Mouse (Mus musculus) liver, embryonic 14.5 days (tissue): ENCODE results near the gene Cd300ld3. TPM values are rescaled to one million over a fixed set of nuclear protein-coding genes. Genes with fewer than 3 reads are reported as not detected.
"Not testable (repeated sequence)": the region's sequence is repeated elsewhere in the genome, so short reads cannot be mapped to it uniquely, and the experiment has no call there.

ENCODE experiments used
- ATAC-seq: fragments of 200-750 bp; cut with Nextera tagmentation; 2 replicates; pipeline ENCODE4 v1.8.0; 2017; ENCODE audit warnings: moderate number of reproducible peaks, mild to moderate bottlenecking, moderate library complexity; ENCODE audit not compliant: insufficient read depth
- DNase-seq, 3 experiments: peaks; one replicate each; pipeline ENCODE4 v3.0.0-alpha.2; 2012 to 2013; ENCODE audit warnings: low read depth in 3 of 3, low spot score in 3 of 3
- H3K27ac ChIP-seq: fragments of 300-500 bp; sonication (generic); 2 replicates; pipeline ENCODE4 v1.5.1; 2014; ENCODE audit warnings: moderate library complexity, mild to moderate bottlenecking, control low read depth, inconsistent platforms
- H3K27me3 ChIP-seq: fragments of 300-500 bp; sonication (generic); 2 replicates; pipeline ENCODE4 v1.6.1; 2014; ENCODE audit warnings: mild to moderate bottlenecking, low read length, moderate library complexity; ENCODE audit not compliant: control insufficient read depth, insufficient read depth
- H3K36me3 ChIP-seq: fragments of 300-500 bp; sonication (generic); replicated peaks from 2 replicates; pipeline ENCODE4 v1.6.1; 2014; ENCODE audit warnings: low read depth; ENCODE audit not compliant: control insufficient read depth, insufficient read depth
- H3K4me1 ChIP-seq, 2 experiments: fragments of 200-500 bp in 1 of 2; fragments of 300-500 bp in 1 of 2; sonication (generic) in 1 of 2; replicated peaks; 2 replicates each; pipeline ENCODE4 v1.6.1; 2012 to 2014; ENCODE audit warnings: antibody characterized with exemption in 1 of 2, inconsistent platforms in 1 of 2, low read length in 1 of 2; ENCODE audit not compliant: control insufficient read depth in 2 of 2, insufficient read depth in 2 of 2
- H3K4me2 ChIP-seq: fragments of 300-500 bp; sonication (generic); 2 replicates; pipeline ENCODE4 v1.6.1; 2014; ENCODE audit warnings: low read depth, mild to moderate bottlenecking, control low read depth, moderate library complexity
- H3K4me3 ChIP-seq, 2 experiments: fragments of 200-500 bp in 1 of 2; fragments of 300-500 bp in 1 of 2; sonication (generic) in 1 of 2; 2 replicates each; pipeline ENCODE4 v1.5.1; 2012 to 2014; ENCODE audit warnings: low read depth in 2 of 2, low read length in 2 of 2, mild to moderate bottlenecking in 2 of 2, control low read depth in 1 of 2, inconsistent platforms in 1 of 2, moderate library complexity in 1 of 2; ENCODE audit not compliant: insufficient read depth in 1 of 2
- H3K9ac ChIP-seq: fragments of 300-500 bp; sonication (generic); replicated peaks from 2 replicates; pipeline ENCODE4 v1.6.1; 2014; ENCODE audit warnings: mild to moderate bottlenecking, control low read depth, moderate library complexity
- H3K9me3 ChIP-seq: fragments of 300-500 bp; sonication (generic); 2 replicates; pipeline ENCODE4 v1.6.1; 2016; ENCODE audit warnings: low read length, mixed read lengths; ENCODE audit not compliant: control insufficient read depth
- CTCF ChIP-seq: IDR thresholded peaks from 2 replicates; pipeline ENCODE4 v1.5.1; 2016; ENCODE audit warnings: antibody characterized with exemption, low read depth, control low read depth
- EP300 ChIP-seq: IDR thresholded peaks from 2 replicates; pipeline ENCODE4 v1.6.1; 2016; ENCODE audit warnings: antibody characterized with exemption, low read depth
- WGBS: fragments of 180-500 bp; shearing (Covaris S2); extraction: QIAGEN DNeasy Blood & Tissue Kit; methylation state at CpG from one replicate; pipeline ENCODE4 v1.1.7; 2014; ENCODE audit not compliant: insufficient replicate concordance; 5-methylcytosine and 5-hydroxymethylcytosine counted together
- polyA plus RNA-seq, 2 experiments: library from polyadenylated mRNA; depleted of rRNA in 1 of 2; stranded (reverse) in 1 of 2; unstranded in 1 of 2; fragments of >200 nt; fragmentation: Nextera tagmentation in 1 of 2; extraction: Ambion mirVana in 1 of 2; gene quantifications; 2 replicates each; pipeline versions ENCODE4 v1.2.1 to v1.2.3; 2012 to 2014

Gene Cd300ld3
- polyA plus RNA-seq, 2 experiments: 0.63 TPM; not detected in 1

DNA sequence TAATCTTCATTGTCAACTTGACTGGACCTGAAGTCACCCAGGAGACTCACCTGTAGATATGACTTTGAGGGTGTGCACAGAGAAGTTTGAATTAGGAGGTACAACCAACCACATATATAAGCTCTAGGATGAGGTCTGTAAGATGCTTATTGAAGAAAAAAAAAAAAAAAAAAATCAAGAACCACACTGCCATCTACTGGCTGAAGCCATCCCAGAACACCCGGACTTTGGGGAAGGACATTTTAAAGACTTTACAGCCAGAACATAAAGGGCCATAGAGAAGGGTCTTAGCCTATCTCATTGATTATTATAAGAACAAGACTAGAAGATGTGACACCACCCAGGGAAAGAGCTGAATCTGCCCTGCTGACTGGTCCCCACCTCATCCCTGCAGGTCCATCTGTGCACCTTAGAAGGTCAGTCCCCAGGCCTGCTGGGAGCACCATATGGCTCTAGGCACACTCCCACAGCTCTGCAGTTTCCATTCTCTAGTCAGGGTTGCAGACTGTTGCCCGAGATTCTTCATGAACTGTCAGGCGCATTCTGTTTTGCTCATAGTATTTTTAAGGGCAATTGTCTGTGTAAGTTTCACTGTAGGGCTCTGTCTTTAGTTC is 1.2 kb upstream of the Cd300ld3 start:
- Histone ChIP-seq H3K4me1 (no peaks in the 10 kb centered on the region), H3K36me3 (no peaks in the 10 kb centered on the region), H3K9ac (no peak overlapping the region), H3K4me3 (no peak overlapping the region), H3K9me3 (no peaks in the 10 kb centered on the region), H3K27me3 (no peaks in the 10 kb centered on the region), H3K4me2 (no peak overlapping the region), H3K27ac (no peak overlapping the region)
- no peak for ATAC-seq
- 18% methylated on average over 3 of the region's 3 CpGs for WGBS
- TF ChIP-seq EP300 (no peak), CTCF (peak; percentile 33; the same call in 1 of the 2 replicates)
- no peak for DNase-seq

DNA sequence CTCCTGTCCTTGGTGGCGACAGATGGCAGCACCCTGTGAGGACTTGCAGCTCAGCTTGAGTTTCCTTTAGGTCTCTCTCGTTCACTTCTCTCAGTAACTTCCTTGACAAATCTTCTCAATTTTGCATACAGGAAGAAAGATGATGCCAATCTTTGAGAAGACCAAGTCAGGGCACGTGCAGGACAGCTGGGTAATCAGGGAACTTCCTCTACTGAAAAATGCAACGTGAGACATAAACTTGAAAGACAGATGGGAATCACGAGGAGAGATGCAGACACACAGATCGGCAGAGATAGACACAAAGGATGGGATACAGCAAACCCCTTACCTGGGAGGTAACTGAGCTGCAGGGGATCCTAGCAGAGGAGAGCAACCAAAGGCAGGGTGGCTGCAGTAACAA is 10.5 kb downstream of the Cd300ld3 start, which contains the start of gene Cd300ld5:
Gene Cd300ld5, minus strand, starts transcription at position 101 of the 400 bp plus-strand sequence.
- not testable (repeated sequence) for H3K36me3 ChIP-seq, H3K4me2 ChIP-seq, DNase-seq, H3K4me1 ChIP-seq, H3K9ac ChIP-seq, H3K27me3 ChIP-seq, H3K27ac ChIP-seq, ATAC-seq, H3K9me3 ChIP-seq, H3K4me3 ChIP-seq
- WGBS: no CpG with 5 or more reads among the region's 6 CpGs

DNA sequence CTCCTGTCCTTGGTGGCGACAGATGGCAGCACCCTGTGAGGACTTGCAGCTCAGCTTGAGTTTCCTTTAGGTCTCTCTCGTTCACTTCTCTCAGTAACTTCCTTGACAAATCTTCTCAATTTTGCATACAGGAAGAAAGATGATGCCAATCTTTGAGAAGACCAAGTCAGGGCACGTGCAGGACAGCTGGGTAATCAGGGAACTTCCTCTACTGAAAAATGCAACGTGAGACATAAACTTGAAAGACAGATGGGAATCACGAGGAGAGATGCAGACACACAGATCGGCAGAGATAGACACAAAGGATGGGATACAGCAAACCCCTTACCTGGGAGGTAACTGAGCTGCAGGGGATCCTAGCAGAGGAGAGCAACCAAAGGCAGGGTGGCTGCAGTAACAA is 21.3 kb downstream of the Cd300ld3 start, which contains the start of gene Cd300ld4:
Gene Cd300ld4, minus strand, starts transcription at position 101 of the 400 bp plus-strand sequence.
- H3K4me3 ChIP-seq, H3K36me3 ChIP-seq, H3K27me3 ChIP-seq, H3K9me3 ChIP-seq, H3K9ac ChIP-seq, H3K27ac ChIP-seq, DNase-seq, ATAC-seq, H3K4me2 ChIP-seq, H3K4me1 ChIP-seq: not testable (repeated sequence)
- WGBS: no CpG with 5 or more reads among the region's 6 CpGs

DNA sequence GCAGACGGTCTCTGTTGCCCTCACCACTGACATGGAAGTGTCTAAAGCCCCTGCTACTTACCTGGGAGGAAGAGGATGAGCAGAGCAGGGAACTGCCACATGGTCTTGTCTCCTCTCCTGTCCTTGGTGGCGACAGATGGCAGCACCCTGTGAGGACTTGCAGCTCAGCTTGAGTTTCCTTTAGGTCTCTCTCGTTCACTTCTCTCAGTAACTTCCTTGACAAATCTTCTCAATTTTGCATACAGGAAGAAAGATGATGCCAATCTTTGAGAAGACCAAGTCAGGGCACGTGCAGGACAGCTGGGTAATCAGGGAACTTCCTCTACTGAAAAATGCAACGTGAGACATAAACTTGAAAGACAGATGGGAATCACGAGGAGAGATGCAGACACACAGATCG is 32.1 kb downstream of the Cd300ld3 start, which contains the start of gene Cd300ld2:
Gene Cd300ld2, minus strand, starts transcription at position 101 of the 400 bp plus-strand sequence.
- not testable (repeated sequence) for ATAC-seq

DNA sequence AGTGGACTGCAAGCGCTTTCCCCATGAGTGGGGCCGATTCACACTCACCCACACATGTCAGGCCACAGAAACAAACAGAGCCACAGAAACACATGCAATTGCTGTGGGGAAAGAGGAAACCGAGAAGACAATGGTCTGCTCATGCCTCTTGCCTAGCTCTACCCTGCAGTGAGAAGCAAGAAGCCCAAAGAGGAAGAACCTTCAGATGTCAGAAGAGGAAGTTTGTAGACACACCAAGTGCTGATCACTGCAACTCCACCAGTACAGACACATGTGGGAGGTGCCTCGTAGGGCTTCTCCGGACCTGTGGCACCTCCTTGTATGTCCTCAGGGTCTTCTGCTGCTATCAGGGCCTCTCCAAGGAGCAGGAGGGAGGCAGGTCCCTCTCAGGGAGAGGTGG is 44.1 kb downstream of the Cd300ld3 start:
- Histone ChIP-seq H3K9ac (no peak overlapping the region), H3K4me3 (no peak overlapping the region), H3K27me3 (no peaks in the 10 kb centered on the region), H3K27ac (no peak overlapping the region), H3K4me2 (no peak overlapping the region), H3K9me3 (no peaks in the 10 kb centered on the region), H3K4me1 (no peaks in the 10 kb centered on the region), H3K36me3 (no peaks in the 10 kb centered on the region)
- ATAC-seq (no peak), DNase-seq (no peak)
- no peak for TF ChIP-seq EP300
- no peak for TF ChIP-seq CTCF
- WGBS: 22% methylated on average over 5 of the region's 5 CpGs

More for the DNA sequence above, 32.1 kb downstream of the Cd300ld3 start, which contains the start of gene Cd300ld2:
- not testable (repeated sequence) for H3K36me3 ChIP-seq, H3K9me3 ChIP-seq, H3K4me2 ChIP-seq, H3K27me3 ChIP-seq, DNase-seq, H3K27ac ChIP-seq, H3K4me1 ChIP-seq, H3K9ac ChIP-seq, H3K4me3 ChIP-seq
- no CpG with 5 or more reads among the region's 7 CpGs for WGBS
